Mouse (Mus musculus): Measurements from ENCODE around the gene Cpa1. TPM values are rescaled to one million over a fixed set of nuclear protein-coding genes. Genes with fewer than 3 reads are reported as not detected.

Gene Cpa1
- total and polyA plus RNA-seq, 3 experiments, result not detected

GRCm38 (mm10) chr6:30671696-30672095 is 32.7 kb downstream of the Cpa1 start:
- H3K4me3 ChIP-seq (ENCODE audit: low read depth, low read length), result no peak overlapping the region
- H3K27me3 ChIP-seq (ENCODE audit: insufficient read depth, low read length), result no peaks in the 10 kb centered on the region
- H3K4me1 ChIP-seq (ENCODE audit: insufficient read depth, low read depth, low read length), result 0 out of 2 replicates have a peak, but pooled peaks cover 5% of the 10 kb centered on the region
- TF ChIP-seq TAL1 (conservative IDR thresholded peaks at IDR 0.05; ENCODE audit: low read depth, low read length) (no peak), GATA1 (IDR thresholded peaks at IDR 0.05; ENCODE audit: borderline replicate concordance, low read length) (no peak), CTCF (IDR thresholded peaks at IDR 0.05; ENCODE audit: low read depth, low read length) (no peak), POLR2AphosphoS5 (IDR thresholded peaks at IDR 0.05; ENCODE audit: insufficient replicate concordance, low read depth, low read length) (no peak), GATA2 (IDR thresholded peaks at IDR 0.05; ENCODE audit: borderline replicate concordance, low read depth, low read length) (no peak)
- H3K9me3 ChIP-seq (replicated peaks), result no peaks in the 10 kb centered on the region
- peaks cover 11% of the 10 kb centered on the region for H3K36me3 ChIP-seq (replicated peaks)
- no peak for DNase-seq (ENCODE audit: low spot score)
- no peak for ATAC-seq (ENCODE audit: extremely low read depth, insufficient number of reproducible peaks, low FRiP score, poor library complexity, severe bottlenecking)

GRCm38 (mm10) chr6:30673764-30674561 is 34.9 kb downstream of the Cpa1 start:
- Histone ChIP-seq H3K4me1 (ENCODE audit: insufficient read depth, low read depth, low read length) (0 out of 2 replicates have a peak, but pooled peaks cover 5% of the 10 kb centered on the region), H3K9me3 (replicated peaks) (no peaks in the 10 kb centered on the region), H3K36me3 (replicated peaks) (peaks cover 17% of the 10 kb centered on the region), H3K4me3 (ENCODE audit: low read depth, low read length) (no peak overlapping the region), H3K27me3 (ENCODE audit: insufficient read depth, low read length) (no peaks in the 10 kb centered on the region)
- DNase-seq (ENCODE audit: low spot score) (no peak), ATAC-seq (ENCODE audit: extremely low read depth, insufficient number of reproducible peaks, low FRiP score, poor library complexity, severe bottlenecking) (no peak)
- no peak for TF ChIP-seq GATA1 (IDR thresholded peaks at IDR 0.05; ENCODE audit: borderline replicate concordance, low read length)
- TF ChIP-seq GATA2 (IDR thresholded peaks at IDR 0.05; ENCODE audit: borderline replicate concordance, low read depth, low read length), result no peak
- TF ChIP-seq POLR2AphosphoS5 (IDR thresholded peaks at IDR 0.05; ENCODE audit: insufficient replicate concordance, low read depth, low read length), result no peak
- TF ChIP-seq TAL1 (conservative IDR thresholded peaks at IDR 0.05; ENCODE audit: low read depth, low read length), result no peak
- no peak for TF ChIP-seq CTCF (IDR thresholded peaks at IDR 0.05; ENCODE audit: low read depth, low read length)

GRCm38 (mm10) chr6:30674714-30675280 is 35.8 kb downstream of the Cpa1 start:
- ATAC-seq (ENCODE audit: extremely low read depth, insufficient number of reproducible peaks, low FRiP score, poor library complexity, severe bottlenecking) (no peak), DNase-seq (ENCODE audit: low spot score) (no peak)
- H3K4me3 ChIP-seq (ENCODE audit: low read depth, low read length), result no peak overlapping the region
- no peaks in the 10 kb centered on the region for H3K27me3 ChIP-seq (ENCODE audit: insufficient read depth, low read length)
- H3K9me3 ChIP-seq (replicated peaks), result no peaks in the 10 kb centered on the region
- H3K36me3 ChIP-seq (replicated peaks), result peaks cover 21% of the 10 kb centered on the region
- TF ChIP-seq CTCF (IDR thresholded peaks at IDR 0.05; ENCODE audit: low read depth, low read length) (no peak), GATA1 (IDR thresholded peaks at IDR 0.05; ENCODE audit: borderline replicate concordance, low read length) (no peak), GATA2 (IDR thresholded peaks at IDR 0.05; ENCODE audit: borderline replicate concordance, low read depth, low read length) (no peak), TAL1 (conservative IDR thresholded peaks at IDR 0.05; ENCODE audit: low read depth, low read length) (no peak), POLR2AphosphoS5 (IDR thresholded peaks at IDR 0.05; ENCODE audit: insufficient replicate concordance, low read depth, low read length) (no peak)
- 0 out of 2 replicates have a peak, but pooled peaks cover 5% of the 10 kb centered on the region for H3K4me1 ChIP-seq (ENCODE audit: insufficient read depth, low read depth, low read length)

- H3K27me3 ChIP-seq (ENCODE audit: insufficient read depth, low read length), result no peaks in the 10 kb centered on the region
- peaks cover 22% of the 10 kb centered on the region for H3K36me3 ChIP-seq (replicated peaks)
- 0 out of 2 replicates have a peak, but pooled peaks cover 5% of the 10 kb centered on the region for H3K4me1 ChIP-seq (ENCODE audit: insufficient read depth, low read depth, low read length)
- ATAC-seq (ENCODE audit: extremely low read depth, insufficient number of reproducible peaks, low FRiP score, poor library complexity, severe bottlenecking), result no peak
- no peak overlapping the region for H3K4me3 ChIP-seq (ENCODE audit: low read depth, low read length)
- TF ChIP-seq CTCF (IDR thresholded peaks at IDR 0.05; ENCODE audit: low read depth, low read length) (no peak), GATA1 (IDR thresholded peaks at IDR 0.05; ENCODE audit: borderline replicate concordance, low read length) (no peak), GATA2 (IDR thresholded peaks at IDR 0.05; ENCODE audit: borderline replicate concordance, low read depth, low read length) (no peak), TAL1 (conservative IDR thresholded peaks at IDR 0.05; ENCODE audit: low read depth, low read length) (no peak), POLR2AphosphoS5 (IDR thresholded peaks at IDR 0.05; ENCODE audit: insufficient replicate concordance, low read depth, low read length) (no peak)
- no peaks in the 10 kb centered on the region for H3K9me3 ChIP-seq (replicated peaks)
- no peak for DNase-seq (ENCODE audit: low spot score)
Observed at GRCm38 (mm10) chr6:30675281-30675771, 36.3 kb downstream of the Cpa1 start.

DNA sequence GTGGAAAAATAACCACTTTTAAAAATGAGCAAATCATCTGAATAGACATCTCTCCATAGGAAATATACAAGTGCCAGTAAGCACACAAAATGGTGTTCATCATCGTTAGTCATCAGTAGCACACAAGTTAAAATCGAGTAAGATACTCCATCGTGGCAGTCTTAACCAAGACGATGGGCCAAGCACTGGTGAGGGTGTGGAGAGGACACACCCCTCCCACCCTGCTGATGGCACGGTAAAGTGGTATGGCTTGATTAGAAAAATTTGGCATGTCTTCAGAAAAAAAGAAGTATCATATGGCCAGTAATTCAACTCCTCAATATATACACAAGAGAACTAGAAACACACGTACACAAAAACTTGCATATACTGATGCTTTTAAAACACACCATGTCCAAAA is 37.5 kb downstream of the Cpa1 start:
- H3K4me3 ChIP-seq (ENCODE audit: low read depth, low read length), result no peak overlapping the region
- no peak for ATAC-seq (ENCODE audit: extremely low read depth, insufficient number of reproducible peaks, low FRiP score, poor library complexity, severe bottlenecking)
- no peak for TF ChIP-seq TAL1 (conservative IDR thresholded peaks at IDR 0.05; ENCODE audit: low read depth, low read length)
- no peak for TF ChIP-seq GATA2 (IDR thresholded peaks at IDR 0.05; ENCODE audit: borderline replicate concordance, low read depth, low read length)
- TF ChIP-seq GATA1 (IDR thresholded peaks at IDR 0.05; ENCODE audit: borderline replicate concordance, low read length), result no peak
- no peak for TF ChIP-seq POLR2AphosphoS5 (IDR thresholded peaks at IDR 0.05; ENCODE audit: insufficient replicate concordance, low read depth, low read length)
- TF ChIP-seq CTCF (IDR thresholded peaks at IDR 0.05; ENCODE audit: low read depth, low read length), result no peak
- H3K36me3 ChIP-seq (replicated peaks), result peaks cover 22% of the 10 kb centered on the region
- no peaks in the 10 kb centered on the region for H3K27me3 ChIP-seq (ENCODE audit: insufficient read depth, low read length)
- H3K4me1 ChIP-seq (ENCODE audit: insufficient read depth, low read depth, low read length), result 0 out of 2 replicates have a peak, but pooled peaks cover 5% of the 10 kb centered on the region
- no peak for DNase-seq (ENCODE audit: low spot score)
- H3K9me3 ChIP-seq (replicated peaks), result no peaks in the 10 kb centered on the region

DNA sequence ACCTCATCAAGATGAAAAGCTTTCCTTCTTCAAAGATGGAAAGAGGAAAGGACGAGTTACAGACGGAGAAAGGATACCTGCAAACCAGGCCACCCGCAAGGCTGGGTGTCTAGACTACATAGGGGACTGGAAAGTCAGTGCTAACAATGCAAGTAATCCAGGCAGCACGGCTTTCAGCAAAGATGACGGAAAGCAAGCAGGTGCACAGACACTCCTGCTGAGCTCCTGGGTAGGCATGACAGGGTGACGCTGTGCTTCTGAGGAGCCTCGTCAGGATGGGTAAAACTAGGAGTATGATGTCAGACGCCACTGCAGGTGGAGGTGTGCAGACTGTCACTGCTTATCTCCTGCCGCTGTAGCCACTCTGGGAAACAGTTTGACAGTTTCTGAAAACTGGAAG is 38.6 kb downstream of the Cpa1 start:
- no peak for TF ChIP-seq POLR2AphosphoS5 (IDR thresholded peaks at IDR 0.05; ENCODE audit: insufficient replicate concordance, low read depth, low read length)
- Histone ChIP-seq H3K9me3 (replicated peaks) (no peaks in the 10 kb centered on the region), H3K4me1 (ENCODE audit: insufficient read depth, low read depth, low read length) (peaks cover 9% of the 10 kb centered on the region), H3K4me3 (ENCODE audit: low read depth, low read length) (no peak overlapping the region), H3K27me3 (ENCODE audit: insufficient read depth, low read length) (no peaks in the 10 kb centered on the region), H3K36me3 (replicated peaks) (peaks cover 21% of the 10 kb centered on the region)
- ATAC-seq (ENCODE audit: extremely low read depth, insufficient number of reproducible peaks, low FRiP score, poor library complexity, severe bottlenecking) (no peak), DNase-seq (ENCODE audit: low spot score) (no peak)

Measured in G1E (cell line).